Mouse (Mus musculus) hindbrain, postnatal 0 days (tissue): ENCODE measurements around the gene Ccdc157. TPM values are rescaled to one million over a fixed set of nuclear protein-coding genes. Genes with fewer than 3 reads are reported as not detected.

ENCODE experiments used
- ATAC-seq: fragments of 200-750 bp; cut with Nextera tagmentation; 2 replicates; pipeline ENCODE4 v1.8.0; 2017; ENCODE audit warnings: mild to moderate bottlenecking, moderate TSS enrichment, moderate library complexity
- DNase-seq: peaks from one replicate; pipeline ENCODE4 v3.0.0-alpha.2; 2015; ENCODE audit warnings: low spot score
- H3K27ac ChIP-seq: fragments of 300-500 bp; sonication (generic); 2 replicates; pipeline ENCODE4 v1.5.1; 2014; ENCODE audit warnings: mild to moderate bottlenecking
- H3K27me3 ChIP-seq: fragments of 300-500 bp; sonication (generic); 2 replicates; pipeline ENCODE4 v1.6.1; 2014; ENCODE audit warnings: low read length, mixed read lengths; ENCODE audit not compliant: insufficient read depth
- H3K36me3 ChIP-seq: fragments of 300-500 bp; sonication (generic); 2 replicates; pipeline ENCODE4 v1.6.1; 2014; ENCODE audit warnings: low read length, mixed read lengths; ENCODE audit not compliant: insufficient read depth
- H3K4me1 ChIP-seq: fragments of 300-500 bp; sonication (generic); 2 replicates; pipeline ENCODE4 v1.6.1; 2014; ENCODE audit warnings: antibody characterized with exemption, low read length, mixed read lengths; ENCODE audit not compliant: insufficient read depth
- H3K4me2 ChIP-seq: fragments of 300-500 bp; sonication (generic); 2 replicates; pipeline ENCODE4 v1.6.1; 2014; ENCODE audit warnings: low read depth, mild to moderate bottlenecking, low read length, moderate library complexity, mixed read lengths
- H3K4me3 ChIP-seq: fragments of 300-500 bp; sonication (generic); 2 replicates; pipeline ENCODE4 v1.5.1; 2014; ENCODE audit warnings: low read length
- H3K9ac ChIP-seq: fragments of 300-500 bp; sonication (generic); replicated peaks from 2 replicates; pipeline ENCODE4 v1.6.1; 2014; ENCODE audit warnings: mild to moderate bottlenecking, low read length, moderate library complexity, mixed read lengths
- H3K9me3 ChIP-seq: fragments of 300-500 bp; sonication (generic); 2 replicates; pipeline ENCODE4 v1.6.1; 2016; ENCODE audit warnings: low read length, mixed read lengths
- CTCF ChIP-seq: IDR thresholded peaks from 2 replicates; pipeline ENCODE4 v1.5.1; 2016; ENCODE audit warnings: antibody characterized with exemption, control low read depth, low read depth
- WGBS: fragments of 180-500 bp; shearing (Covaris S2); extraction: QIAGEN DNeasy Blood & Tissue Kit; methylation state at CpG from one replicate; pipeline ENCODE4 v1.1.7; 2014; 5-methylcytosine and 5-hydroxymethylcytosine counted together
- polyA plus RNA-seq: library from polyadenylated mRNA; unstranded; fragments of >200 nt; fragmentation: Nextera tagmentation; extraction: Ambion mirVana; gene quantifications from 2 replicates; pipeline ENCODE4 v1.2.1, GENCODE M21; 2015
- total RNA-seq: library from RNA; depleted of rRNA; stranded (reverse); fragments of >200 nt; gene quantifications from 2 replicates; pipeline ENCODE4 v1.2.3, GENCODE M21; 2014

Ccdc157 gene
- total and polyA plus RNA-seq, 2 experiments from 2014 or later: 10.9 to 20.8 TPM

DNA sequence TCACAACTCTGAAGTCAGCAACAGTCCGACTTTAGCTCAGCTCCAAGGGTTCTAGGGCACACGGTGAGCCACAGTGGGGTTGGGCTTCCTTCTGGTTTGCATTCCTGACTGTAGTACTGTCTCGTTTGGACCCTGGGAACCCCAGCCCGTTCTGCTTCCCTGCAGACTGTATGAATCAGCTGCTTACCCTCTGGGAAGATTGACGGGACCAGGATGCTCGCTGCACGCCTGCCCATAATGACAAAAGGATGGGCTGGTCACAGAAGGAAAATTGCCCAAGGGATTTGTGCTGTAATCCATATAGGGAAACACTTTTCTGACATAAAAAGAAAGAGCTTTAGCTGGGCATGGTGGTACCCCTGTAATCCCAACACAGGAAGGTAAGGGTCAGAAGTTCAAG is 61.3 kb downstream of the Ccdc157 start:
- peaks cover 14% of the 10 kb centered on the region; the same call in 1 of the 2 replicates for H3K4me1 ChIP-seq
- 63% methylated on average over 7 of the region's 7 CpGs for WGBS
- H3K9me3 ChIP-seq: no peaks in the 10 kb centered on the region
- H3K4me3 ChIP-seq: no peak overlapping the region
- H3K36me3 ChIP-seq: no peaks in the 10 kb centered on the region; the same call in 1 of the 2 replicates
- no peak overlapping the region for H3K9ac ChIP-seq
- no peak for DNase-seq
- TF ChIP-seq CTCF: no peak
- ATAC-seq: no peak
- H3K4me2 ChIP-seq: no peak overlapping the region
- no peaks in the 10 kb centered on the region for H3K27me3 ChIP-seq
- peak overlapping the region; percentile 16; the same call in 1 of the 2 replicates for H3K27ac ChIP-seq

DNA sequence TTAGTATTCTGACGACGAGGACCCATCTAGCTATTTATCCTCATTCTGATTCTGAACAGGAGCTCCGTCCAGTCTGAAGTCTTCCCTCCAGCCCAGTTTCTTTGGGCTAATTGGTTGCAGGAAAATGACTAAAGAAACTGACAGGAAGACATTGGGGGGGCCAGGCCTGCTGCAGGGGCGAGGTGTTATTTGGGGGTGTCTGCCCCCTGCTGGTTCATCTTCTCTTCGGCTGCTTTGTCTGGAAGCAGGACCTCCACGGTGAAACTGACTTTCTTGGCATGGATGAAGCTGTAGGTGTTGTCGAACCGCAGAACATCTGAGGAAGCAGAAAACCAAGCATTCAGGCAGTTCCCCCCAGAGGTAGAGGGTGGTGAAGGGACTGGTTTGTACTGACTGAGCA is 62.0 kb downstream of the Ccdc157 start:
- Histone ChIP-seq H3K4me1 (peaks cover 14% of the 10 kb centered on the region; the same call in 1 of the 2 replicates), H3K27ac (no peak overlapping the region), H3K9ac (no peak overlapping the region), H3K4me2 (no peak overlapping the region), H3K36me3 (no peaks in the 10 kb centered on the region; the same call in 1 of the 2 replicates), H3K27me3 (no peaks in the 10 kb centered on the region), H3K4me3 (no peak overlapping the region), H3K9me3 (no peaks in the 10 kb centered on the region)
- DNase-seq (no peak), ATAC-seq (no peak)
- peak; percentile 25; the same call in 1 of the 2 replicates for TF ChIP-seq CTCF
- WGBS: 60% methylated on average over 8 of the region's 8 CpGs

GRCm38 (mm10) chr11:4097091-4097621 is 62.9 kb downstream of the Ccdc157 start:
- no peaks in the 10 kb centered on the region for H3K27me3 ChIP-seq
- H3K4me3 ChIP-seq: peak overlapping the region; percentile 41
- H3K9me3 ChIP-seq: no peaks in the 10 kb centered on the region
- ATAC-seq (peak; percentile 37), DNase-seq (no peak)
- no peaks in the 10 kb centered on the region for H3K36me3 ChIP-seq
- H3K4me2 ChIP-seq: peak overlapping the region; percentile 72
- peaks cover 14% of the 10 kb centered on the region; the same call in 1 of the 2 replicates for H3K4me1 ChIP-seq
- 26% methylated on average over 10 of the region's 10 CpGs for WGBS
- H3K27ac ChIP-seq: peak overlapping the region; percentile 92
- no peak for TF ChIP-seq CTCF
- peak overlapping the region; percentile 70 for H3K9ac ChIP-seq

- Histone ChIP-seq H3K27ac (peak overlapping the region; percentile 92), H3K9me3 (no peaks in the 10 kb centered on the region), H3K27me3 (no peaks in the 10 kb centered on the region), H3K4me1 (peaks cover 14% of the 10 kb centered on the region; the same call in 1 of the 2 replicates), H3K9ac (peak overlapping the region; percentile 70), H3K4me3 (peak overlapping the region; percentile 41), H3K4me2 (peak overlapping the region; percentile 72), H3K36me3 (peaks cover 4% of the 10 kb centered on the region; the same call in 1 of the 2 replicates)
- ATAC-seq (peak; percentile 96), DNase-seq (peak; percentile 100)
- 3% methylated on average over 45 of the region's 45 CpGs for WGBS
- TF ChIP-seq CTCF: no peak
Measured at GRCm38 (mm10) chr11:4096054-4096984, 63.8 kb downstream of the Ccdc157 start.

DNA sequence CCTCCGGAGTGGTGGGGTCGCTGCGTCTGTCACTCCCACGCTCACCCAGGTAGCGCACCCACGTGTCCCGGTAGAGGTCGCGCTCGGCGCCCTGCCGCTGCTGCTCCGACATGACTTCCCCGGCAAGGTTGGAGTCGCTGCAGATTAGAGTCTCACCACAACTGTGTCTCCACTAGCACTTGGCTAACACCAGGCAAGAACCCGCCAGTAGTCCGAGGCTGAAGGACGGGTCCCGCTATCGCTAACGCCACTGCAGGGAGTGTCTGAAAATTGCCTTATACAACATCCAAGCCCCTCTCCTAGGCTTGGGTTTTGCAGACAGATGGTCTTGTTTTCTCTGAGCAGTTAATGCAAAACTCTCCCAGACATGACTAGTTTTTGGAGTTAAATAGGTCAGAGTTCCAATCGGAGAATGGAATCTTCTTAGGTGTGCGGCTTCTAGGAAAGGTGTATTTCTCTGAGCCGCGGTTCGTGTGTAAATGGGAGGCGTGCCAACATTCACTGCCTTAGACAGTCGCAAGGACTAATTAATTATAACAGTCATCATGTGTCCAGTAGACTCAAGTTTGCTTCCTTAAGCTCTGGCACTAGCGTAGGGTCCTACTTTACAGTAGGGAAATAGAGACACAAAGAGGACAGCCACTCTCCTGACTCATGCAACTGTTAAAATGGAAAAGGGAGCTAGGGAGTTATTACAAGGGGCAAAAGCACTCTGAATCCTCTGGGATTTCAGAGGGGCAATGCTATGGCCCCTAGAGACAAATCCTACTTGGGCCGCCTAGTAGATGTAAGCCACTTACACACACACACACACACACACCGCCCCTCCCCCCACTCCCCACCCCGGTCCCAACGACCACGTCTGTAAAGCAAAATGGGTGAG is 64.7 kb downstream of the Ccdc157 start, which contains the start of gene Mtfp1:
Mtfp1 (minus strand) TSS at position 275 of the 883 bp plus-strand sequence.
- TF ChIP-seq CTCF: no peak; the same call in 1 of the 2 replicates
- Histone ChIP-seq H3K9ac (peak within 1 kb of the TSS; percentile 37), H3K4me1 (peaks cover 14% of the 10 kb centered on the region; the same call in 1 of the 2 replicates), H3K4me2 (peak within 1 kb of the TSS; percentile 72), H3K9me3 (no peaks in the 10 kb centered on the region), H3K36me3 (peaks cover 9% of the 10 kb centered on the region; the same call in 1 of the 2 replicates), H3K4me3 (peak within 1 kb of the TSS; percentile 44), H3K27me3 (no peaks in the 10 kb centered on the region), H3K27ac (peak within 1 kb of the TSS; percentile 62)
- no peak for ATAC-seq
- 7% methylated on average over 34 of the region's 34 CpGs for WGBS
- DNase-seq: peak; percentile 80
